Mouse (Mus musculus) frontal cortex, postnatal 14 days (tissue): ENCODE measurements around the gene Crebrf.

Source experiments
- DNase-seq, 2 experiments: peaks; one replicate each; pipeline ENCODE4 v3.0.0; 2022; ENCODE audit warnings: low spot score in 2 of 2

Gene Crebrf

DNA sequence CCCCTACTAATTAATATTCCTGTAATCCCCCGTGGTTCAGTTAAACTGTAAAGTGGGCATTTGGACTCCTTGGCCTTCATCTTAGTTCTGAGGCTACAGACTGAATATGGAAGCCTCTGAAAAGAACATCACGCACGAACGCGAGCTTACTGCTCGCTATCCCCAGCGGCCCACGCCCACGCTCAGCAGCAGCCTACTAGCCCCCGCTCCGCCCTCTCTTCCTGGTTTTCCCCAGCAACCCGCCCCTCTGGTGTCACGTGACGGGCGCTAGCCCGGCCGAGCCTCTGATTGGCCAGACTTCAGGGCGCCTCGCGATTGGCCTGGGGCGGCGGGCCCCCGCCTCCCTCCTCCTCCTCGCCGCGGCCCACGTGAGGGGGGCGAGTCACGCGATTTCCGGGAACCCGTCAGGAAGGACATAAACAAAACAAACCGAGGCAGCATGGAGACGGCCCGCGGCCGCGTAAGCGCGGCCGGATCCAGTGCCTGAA, at the start of gene Crebrf:
TSS of gene Crebrf (plus strand) at position 380 of the 488 bp plus-strand sequence.
- peak; percentile 98 for DNase-seq

DNA sequence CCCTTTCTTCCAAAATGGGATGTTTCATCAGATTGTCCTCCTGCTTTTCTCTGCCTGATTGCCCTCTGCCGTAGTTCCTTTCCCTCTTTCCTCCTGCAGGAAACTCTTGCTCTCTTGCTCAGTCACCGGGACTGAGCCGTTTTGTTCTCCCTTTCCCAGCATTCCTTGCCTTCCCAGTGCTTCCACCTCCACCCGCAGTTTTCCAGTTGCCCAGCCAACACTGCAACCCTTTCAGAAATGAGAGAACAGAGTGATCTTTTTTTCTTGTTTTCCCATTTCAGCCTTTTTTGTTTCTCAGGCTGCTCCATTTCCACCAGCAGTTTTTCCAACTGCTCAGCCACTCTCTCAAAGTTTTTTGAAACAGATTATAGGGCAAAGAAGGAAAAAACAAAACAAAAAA, 44.2 kb upstream of the Crebrf start:
- no peak for DNase-seq

DNA sequence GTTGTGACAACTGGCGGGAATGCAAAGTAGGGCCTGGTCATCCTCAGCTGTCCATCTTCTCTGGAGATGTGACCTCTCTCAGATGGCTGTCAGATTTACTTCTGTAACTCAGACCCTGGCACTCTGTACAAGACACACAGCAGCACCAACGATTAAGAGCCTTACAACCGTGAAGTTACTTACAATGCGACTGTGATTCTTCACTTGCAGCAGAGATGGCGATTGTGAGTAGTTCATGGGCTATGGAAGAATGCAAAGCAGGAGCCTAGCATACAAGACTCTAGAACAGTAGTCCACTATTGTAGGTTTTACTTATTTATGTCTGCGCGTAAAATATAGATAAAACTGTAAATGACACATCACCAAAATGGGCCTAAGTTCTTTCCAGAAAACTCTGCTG, 39.6 kb upstream of the Crebrf start:
- no peak for DNase-seq

DNA sequence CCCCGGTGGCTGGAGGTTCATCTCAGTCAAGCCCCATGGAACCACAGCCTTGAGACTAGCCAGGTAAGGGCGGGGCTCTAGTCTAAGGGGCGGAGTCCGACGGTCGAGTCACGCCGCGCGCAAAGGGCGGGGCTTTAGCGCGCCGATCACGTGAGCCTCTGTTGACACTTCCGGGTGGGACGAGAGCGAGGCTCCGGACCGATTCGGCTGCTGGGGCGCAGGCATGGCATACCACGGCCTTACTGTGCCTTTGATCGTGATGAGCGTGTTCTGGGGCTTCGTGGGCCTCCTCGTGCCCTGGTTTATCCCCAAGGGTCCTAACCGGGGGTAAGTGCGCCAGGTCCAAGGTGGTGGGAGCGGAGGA, 39.2 kb upstream of the Crebrf start:
- peak; percentile 83 to 87 for DNase-seq

DNA sequence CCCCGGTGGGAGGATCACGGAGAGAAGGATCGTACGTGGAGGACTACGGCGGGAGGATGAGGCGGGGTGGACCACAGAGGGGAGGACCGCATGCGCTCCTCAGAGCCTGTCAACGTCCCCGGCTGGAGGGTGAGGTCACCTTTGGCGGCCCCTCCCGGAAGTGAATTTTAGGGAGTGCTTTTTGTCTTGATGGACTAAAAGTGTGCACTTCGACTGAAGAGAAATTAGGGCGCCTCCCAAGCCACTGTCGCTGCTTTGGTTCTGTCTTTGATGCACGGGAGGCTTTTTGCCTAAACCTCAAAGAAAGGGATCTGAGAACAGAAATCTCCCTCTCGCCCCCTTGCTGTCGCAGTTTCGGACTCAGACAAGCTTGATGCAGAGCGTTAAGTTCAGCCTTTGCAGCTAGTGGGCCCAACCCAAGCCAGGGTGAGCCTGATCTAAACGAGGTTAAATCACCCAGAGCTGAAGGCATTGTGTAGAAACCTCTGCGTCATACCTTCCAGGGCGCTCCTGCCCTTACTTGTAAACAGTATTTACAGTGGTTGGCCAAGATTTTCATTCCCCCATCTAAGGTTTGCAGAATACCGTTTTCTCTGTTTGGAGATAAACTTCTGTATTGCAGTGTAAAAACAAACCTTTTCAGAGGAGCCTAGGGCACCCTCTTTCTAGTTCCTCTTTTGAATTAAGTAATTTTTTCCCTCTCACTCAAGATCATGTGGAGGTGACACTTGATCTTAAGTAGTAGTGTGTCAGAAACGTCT, 38.7 kb upstream of the Crebrf start:
- no peak for DNase-seq

DNA sequence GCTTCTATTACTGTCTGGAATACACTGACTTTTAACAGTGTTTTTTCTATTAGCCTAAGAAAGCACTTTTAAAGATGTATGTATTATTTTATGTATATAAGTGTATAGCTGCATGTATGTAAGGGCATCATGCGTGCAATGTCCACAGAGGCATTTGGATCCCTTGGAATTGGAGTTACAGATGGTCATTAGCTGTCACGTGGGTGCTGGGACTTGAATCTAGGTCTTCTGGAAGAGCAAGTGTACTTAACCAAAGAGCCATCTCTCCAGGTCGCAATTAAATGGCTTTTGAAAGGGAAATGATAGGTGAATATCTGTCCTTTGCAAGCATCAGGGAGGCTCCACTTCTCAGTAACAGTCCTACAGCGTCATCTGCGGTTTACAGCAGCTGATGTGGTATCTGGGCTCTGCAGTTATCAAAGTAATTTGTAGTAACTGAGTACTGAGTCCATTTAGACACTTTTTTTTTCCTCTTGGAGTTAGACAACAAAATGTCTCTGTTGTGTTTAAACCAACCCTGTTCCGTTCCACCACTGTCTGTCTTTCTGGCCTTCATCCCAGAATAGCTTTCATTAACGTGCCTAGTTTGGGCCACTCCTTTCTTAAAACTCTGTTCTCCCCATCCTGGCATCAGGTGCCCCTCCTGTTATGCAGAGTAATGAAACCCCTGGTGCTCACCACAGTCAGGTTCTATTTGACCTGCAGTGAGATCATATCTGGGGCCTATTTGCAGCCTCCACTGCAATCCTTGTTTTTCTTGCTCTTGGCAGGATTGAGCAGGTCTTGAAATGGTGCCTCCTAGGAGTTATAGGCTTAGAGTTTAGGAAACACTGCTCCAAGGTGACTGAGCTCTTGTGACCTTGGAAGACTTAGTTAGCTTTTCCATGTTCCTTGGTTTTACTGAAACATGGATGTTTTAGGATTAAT, 37.5 kb upstream of the Crebrf start:
- DNase-seq: no peak

DNA sequence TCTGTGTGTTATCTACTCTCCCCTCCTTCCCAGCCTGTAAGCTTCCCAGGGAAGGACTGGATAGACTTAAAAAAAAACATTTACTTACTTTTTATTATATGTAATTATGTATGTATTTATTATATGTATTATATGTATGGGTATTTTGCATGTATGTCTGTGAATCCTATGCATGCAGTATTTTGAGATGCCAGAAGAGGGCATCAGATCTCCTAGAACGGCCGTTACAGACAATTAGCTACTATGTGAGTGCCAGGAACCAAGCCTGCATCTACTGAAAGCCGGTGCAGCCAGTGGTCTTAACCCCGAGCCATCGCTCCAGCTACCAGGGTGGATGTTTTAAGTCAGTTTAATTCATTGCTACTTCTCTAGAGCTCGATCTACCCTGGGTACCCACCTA, 34.2 kb upstream of the Crebrf start:
- no peak for DNase-seq

DNA sequence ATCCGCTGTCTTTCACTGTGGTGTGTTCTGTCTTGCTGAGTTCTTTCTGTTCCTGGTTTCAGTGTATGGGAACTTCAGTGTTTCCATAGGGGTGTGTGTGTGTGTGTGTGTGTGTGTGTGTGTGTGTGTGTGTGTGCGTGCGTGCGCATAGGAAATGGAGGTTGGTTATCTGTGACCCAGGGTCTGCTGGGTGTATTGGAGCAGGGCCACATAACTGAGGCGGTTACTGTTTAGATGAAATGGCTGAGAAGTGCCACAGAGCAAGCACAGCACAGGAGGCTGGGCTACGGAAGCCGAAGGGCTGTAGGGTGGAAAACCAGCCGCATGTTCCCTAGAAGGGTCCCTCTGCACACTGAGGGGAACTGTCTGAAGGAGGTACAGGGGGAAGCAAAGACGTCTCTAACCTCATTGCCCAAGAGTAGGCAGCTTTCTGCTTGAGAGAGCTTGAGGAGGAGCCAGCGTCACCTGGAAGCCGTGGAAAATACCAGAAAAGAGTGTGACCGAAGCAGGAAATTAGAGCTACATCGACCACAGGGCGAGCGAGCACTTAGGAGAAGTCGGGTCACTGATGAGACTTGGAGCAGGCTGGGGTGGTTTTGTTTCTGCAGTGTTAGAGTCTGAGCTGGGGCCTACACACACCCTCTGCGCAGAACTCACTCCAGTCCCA, 29.0 kb upstream of the Crebrf start:
- no peak for DNase-seq

DNA sequence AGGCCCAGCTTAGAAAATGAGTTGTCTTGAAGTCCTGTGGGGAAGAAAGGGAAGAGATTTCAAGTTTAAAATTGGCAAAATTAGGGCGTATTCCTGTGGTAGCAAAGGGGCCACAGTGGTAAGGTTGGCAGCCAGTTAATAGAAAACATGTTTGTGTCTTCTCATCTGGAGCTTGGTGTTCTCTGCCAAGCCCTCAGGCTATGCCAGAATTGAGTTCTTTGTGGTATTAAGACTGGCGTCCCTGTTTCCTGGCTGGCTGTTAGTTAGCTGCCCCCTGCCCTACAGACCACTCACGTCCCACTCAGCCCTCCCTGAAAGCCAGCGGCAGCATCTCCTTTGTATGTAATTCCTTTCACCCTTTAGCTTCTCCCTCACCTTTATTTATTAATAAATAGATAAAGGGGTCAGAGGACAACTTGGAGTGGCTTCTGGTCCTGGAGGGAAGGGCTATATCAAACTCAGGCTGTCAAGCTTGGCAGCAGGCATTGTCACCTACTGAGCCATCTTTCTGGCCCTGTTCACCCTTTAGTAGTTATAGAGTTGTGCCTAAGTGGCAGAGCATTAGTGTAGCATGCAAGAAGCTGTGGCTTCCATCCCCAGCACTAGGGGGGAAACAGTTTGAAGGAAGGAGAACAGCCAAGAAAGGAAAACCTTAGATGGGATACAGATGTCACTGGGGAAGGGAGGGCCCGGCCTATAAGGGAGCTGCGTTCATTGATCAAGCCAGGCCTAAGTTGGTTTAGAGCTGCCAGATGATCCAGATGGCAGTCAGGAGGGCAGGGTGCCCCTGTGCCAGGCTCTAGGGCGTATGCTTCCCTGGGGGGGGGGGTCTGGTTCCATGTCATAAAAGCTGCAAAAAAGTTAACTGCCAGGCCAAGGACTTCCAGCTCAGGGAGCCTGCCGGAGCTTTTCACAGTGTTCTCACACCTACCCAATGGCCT, 26.4 kb upstream of the Crebrf start:
- peak in 1 of 2 experiments; percentile 46 for DNase-seq

DNA sequence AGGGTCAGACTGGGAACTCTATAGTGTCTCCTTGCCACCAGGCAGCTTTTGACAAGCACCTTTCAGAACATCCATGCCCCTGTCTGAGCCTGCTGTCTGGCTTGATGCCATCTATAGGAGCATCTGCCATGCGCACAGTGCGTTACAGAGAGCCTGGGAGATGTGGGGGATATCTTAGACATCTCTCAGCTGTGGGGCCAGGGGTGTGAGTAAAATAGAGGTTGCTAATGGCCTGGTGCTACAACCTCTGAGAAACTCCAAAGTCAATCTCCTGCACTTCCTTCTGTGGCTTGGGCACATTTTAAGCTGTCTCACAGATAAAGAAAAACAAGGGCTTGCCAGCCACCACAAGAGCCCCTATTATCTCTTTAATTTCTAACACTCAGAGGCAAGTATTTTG, 25.6 kb upstream of the Crebrf start:
- DNase-seq: no peak

DNA sequence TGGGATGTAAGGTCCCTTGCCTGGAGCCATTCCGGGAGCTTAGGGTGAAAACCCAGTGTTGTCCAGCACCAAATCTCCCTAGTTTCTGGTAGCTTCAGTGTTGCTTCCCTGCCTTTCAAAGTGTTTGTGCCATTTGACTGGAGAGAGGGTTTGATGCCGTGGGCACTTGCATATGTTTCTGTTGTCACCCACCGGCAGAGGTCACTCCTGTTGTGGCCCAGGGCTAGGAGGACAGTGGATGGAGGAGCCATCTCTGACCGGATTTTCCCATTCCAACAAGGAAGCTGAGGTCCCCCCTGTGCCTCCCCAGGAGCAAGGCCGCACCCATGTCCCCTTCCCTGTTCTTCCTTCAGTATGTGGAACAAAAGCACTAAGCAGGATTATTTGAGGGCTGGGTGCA, 25.2 kb upstream of the Crebrf start:
- no peak for DNase-seq

DNA sequence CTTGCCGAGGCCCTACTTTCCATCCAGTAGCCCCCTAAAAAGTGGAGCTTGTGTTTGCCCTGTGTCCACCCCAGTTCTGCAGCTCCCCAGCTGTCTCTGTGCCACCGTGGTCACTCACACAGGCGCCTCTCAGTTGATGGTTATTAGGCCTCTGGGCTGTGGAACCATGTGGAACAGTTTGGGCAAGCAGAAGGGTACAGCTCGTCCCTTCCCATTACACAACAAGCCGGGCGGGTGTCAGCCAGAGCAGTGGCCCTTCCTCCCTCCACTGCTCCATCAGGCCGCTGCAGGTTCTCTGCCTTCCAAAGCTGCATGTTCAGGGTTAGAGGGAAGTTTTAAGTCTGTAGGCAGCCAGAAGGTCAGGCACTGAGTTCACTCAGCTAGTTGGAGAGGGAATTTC, 24.3 kb upstream of the Crebrf start:
- no peak for DNase-seq

DNA sequence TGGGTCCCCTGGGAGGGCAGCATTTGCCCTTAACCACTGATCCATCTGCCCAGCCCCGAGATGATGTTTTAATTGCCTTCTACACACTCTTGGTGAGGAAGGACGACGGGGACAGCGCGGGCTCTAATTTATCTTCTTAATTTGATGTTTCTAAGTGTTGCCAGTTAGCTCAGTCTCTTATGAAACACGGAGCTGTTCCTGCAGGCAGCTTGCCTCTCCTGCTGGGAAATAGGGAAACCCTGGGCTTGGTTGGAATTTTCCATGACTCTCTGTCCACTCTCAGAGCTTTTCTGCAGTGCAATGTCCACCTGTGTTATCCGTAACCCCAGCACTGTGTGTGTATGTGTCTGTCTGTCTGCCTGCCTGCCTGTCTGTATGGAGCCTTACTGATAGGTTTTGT, 22.0 kb upstream of the Crebrf start:
- DNase-seq: no peak

DNA sequence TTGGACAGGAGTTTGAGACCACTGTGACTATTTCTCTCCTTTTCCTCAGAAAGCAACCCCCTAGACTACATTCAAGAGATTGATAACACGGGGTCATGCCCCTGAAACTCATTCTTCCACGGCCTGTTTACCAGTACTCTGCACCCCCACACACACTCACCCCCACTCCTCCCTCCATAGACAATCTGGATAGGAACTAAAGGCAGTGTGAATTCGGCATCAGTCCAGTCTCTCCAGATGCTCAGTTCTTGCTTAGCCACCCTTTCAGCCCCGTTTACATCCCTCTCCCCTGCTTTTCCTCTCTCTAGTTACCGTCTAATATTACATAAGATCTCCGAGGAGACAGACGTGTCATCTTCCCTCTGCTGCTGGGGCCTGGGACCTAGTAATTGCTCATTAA, 21.3 kb upstream of the Crebrf start:
- no peak for DNase-seq

DNA sequence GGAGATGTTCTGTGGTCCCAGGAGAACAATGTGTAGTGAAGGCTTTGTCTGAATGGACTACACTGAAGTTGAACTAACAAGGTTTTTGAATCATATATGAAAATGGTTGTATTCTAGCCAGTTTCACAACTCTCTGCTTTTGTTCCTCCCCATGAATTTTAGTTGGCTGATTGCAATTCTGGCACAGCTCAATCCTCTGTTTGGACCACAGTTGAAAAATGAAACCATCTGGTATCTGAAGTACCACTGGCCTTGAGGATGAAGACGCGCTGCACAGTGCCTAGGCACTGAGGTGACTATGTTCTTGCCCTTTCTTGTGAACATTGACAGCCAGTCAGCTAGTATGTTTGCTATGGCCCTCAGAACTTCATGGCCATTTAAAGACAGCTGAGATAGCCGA, 20.3 kb upstream of the Crebrf start:
- DNase-seq: no peak

DNA sequence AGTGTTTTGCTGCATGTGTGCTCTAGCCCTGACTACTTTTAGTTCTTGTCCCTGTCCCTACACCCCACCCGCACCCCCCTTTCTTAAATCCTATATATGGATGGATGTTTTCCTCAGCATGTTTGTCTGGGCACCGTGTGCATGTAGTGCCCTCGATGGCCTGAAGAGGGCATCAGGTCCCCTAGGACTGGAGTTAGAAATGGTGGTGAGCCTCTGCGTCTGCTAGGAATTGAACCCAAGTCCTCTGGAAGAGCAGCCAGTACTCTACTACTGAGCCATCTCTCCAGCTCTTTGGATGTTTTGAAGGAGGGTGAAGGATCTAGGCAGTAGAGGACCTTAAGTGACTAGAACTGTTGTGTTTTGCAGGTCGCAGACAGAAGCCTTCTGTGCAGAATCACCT, 16.6 kb upstream of the Crebrf start:
- no peak for DNase-seq

DNA sequence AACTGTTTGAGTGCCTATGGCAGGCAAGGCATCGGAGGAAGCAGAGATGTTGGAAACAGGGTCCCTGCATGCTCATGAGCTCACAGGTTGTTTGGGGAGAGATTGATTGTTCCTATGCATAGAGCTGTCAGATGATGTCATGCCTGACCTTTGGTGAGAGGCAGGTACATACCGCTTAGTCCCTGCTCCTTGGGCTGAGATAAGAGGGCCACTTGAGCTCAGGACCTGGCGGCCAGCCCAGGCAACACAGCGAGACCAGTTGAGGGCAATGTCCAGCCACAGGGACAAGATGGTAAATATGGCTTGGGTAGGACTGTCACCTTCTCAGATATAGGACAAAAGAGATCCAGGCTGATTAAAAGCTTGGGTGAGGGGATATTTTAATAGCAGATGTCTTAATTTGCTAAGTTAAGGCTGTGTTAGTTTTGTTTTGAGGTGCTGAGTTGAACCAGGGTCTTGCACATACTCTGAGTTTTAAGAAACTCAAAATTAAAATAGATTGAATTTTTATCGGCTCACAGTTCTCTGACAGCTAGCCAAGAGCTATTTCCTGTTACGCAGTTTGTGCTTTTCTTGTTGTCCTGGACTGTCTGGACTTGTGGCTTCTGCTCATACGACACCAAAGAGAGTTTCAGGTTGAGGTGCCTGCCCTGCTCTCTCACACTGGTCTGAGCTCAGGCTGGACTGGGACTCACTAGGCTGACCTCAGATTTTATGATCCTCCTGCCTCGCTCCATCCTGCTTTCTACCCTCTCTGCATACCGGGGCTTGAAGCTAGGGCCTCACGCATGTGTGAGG, 15.4 kb upstream of the Crebrf start:
- no peak for DNase-seq

DNA sequence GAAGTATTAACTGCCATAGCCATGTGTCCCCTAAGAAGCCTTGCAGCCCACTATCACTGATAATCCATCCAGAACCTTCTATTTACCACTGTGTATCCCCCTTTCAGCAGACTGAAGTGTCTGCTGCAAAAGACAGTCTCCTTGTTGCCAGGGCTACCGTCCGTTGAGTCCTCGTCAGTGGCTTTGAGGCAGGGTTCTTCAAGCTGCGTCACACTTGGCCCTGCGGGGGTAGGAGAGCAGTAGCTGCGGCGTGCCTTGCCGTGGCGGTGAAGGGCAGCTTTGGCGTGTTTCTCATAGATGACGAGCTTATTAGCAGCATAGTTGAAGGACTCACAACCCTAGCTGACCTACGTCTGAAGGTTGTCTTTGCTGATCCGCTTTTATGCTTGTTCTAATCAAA, 13.9 kb upstream of the Crebrf start:
- no peak for DNase-seq

DNA sequence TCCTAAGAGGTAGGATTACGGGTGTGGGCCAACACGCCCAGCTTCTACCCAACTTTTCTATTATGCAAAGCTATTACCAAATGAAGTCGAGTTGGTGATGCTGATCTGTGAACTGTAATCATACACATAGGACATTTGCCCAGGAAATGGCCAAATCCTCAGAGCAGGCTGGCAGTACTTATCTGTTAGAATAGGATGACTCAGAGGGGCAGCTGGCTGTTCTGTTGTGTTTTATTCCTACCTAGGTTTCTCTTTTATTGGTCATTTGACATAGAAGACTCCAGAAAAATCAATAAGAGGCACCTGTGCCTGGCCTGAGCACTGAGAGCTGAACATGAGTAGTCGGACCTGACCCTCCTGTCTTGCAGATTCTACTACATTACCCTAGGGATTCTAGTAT, 12.8 kb upstream of the Crebrf start:
- DNase-seq: no peak

DNA sequence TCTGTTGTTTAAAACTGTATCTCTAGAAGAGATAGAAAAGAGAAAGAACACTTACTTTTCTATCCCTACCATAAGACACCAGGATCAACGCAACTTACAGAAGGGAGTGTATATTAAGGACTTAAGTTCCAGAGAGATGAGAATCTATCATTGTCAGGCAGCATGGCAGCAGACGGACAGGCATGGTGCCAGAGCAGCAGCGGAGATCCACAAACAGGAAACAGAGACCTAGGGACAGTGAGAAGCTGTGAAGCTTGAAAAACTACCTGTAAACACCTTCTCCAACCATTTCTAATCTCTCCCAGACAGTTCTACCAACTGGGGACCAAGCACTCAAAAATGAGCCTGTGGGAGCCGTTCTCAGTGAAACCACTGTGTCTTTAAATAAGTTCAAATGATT, 11.8 kb upstream of the Crebrf start:
- no peak for DNase-seq
